ENCODE assay signal across 8 mouse cellular contexts in genomic region chr11:56159412-56160074, GRCm38 (mm10).
DNase-seq lines count a peak whose midpoint lies in the region; ATAC-seq and TF ChIP-seq lines count a peak whose summit lies in the region.

No protein-coding gene starts in this region.

- peak; percentile 2 for DNase-seq in gastrocnemius, adult 18-20 months (ENCODE audit: low spot score)
- DNase-seq in gastrocnemius, adult 8-10 months (ENCODE audit: low spot score in 2 of 2) = no peak
- DNase-seq in brain, embryonic 14.5 days (ENCODE audit: low read depth) = peak; percentile 88
- peak; percentile 54 for DNase-seq in kidney, postnatal 10 days
- peak; percentile 9 to 28 for DNase-seq in lung, adult 18-20 months
- DNase-seq in retina, postnatal 1 day = peak; percentile 77
- DNase-seq in spleen, adult 12 weeks (ENCODE audit: low spot score) = no peak

- ATAC-seq in frontal cortex, adult (ENCODE audit: low TSS enrichment) = peak; percentile 94

- peak; percentile 83; the same call in 1 of the 2 replicates for TF ChIP-seq CTCF in brain, embryonic 14.5 days (IDR thresholded peaks at IDR 0.05; ENCODE audit: borderline replicate concordance, extremely low read depth, insufficient read depth, insufficient read length)

- no peak for TF ChIP-seq POLR2A in brain, embryonic 14.5 days (IDR thresholded peaks at IDR 0.05; ENCODE audit: borderline replicate concordance, extremely low read depth, insufficient read depth, insufficient read length, poor library complexity, severe bottlenecking)

Comparison
In these comparisons a context has a peak if more than half of its experiments do, and no peak if none do; other contexts are left out.
1. DNase-seq: peak in gastrocnemius, adult 18-20 months (single experiment), brain, embryonic 14.5 days (single experiment), kidney, postnatal 10 days (single experiment), lung, adult 18-20 months (2 of 2) and retina, postnatal 1 day (single experiment); none in gastrocnemius, adult 8-10 months (0 of 2) and spleen, adult 12 weeks (single experiment).